Mouse (Mus musculus): Measurements from ENCODE around the gene Map4.

Map4 gene

GRCm38 (mm10) chr9:109931257-109932171 is at the start of gene Map4:
Gene Map4, plus strand, starts transcription at chr9:109931460.
- DNase-seq (ENCODE audit: low read depth in 1 of 2, low spot score in 2 of 2), result peak; percentile 91 to 94

DNA sequence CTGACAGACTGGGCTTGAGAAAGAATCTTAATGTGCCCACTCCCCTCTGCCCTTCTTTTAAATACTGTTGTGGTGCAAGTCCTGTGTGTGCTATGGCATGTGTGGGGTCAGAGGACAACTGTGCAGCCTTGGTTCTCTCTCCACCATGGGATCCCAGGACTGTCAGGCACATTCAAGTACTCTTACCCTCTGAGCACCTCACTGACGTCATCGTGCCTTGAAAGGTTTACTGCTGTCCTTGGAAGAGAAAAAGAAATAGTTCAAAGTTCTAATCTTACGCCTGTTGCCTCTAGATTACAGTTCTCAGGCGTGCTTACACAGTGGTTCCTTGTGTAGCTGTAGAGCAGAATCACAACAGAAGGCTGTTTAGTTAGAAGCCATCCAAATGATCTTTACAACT is 45.0 kb upstream of the Map4 start:
- DNase-seq (ENCODE audit: low read depth in 1 of 2, low spot score in 2 of 2), result no peak

- DNase-seq (ENCODE audit: low read depth in 1 of 2, low spot score in 2 of 2), result no peak
Observed at GRCm38 (mm10) chr9:109887321-109887720, 43.9 kb upstream of the Map4 start.

DNA sequence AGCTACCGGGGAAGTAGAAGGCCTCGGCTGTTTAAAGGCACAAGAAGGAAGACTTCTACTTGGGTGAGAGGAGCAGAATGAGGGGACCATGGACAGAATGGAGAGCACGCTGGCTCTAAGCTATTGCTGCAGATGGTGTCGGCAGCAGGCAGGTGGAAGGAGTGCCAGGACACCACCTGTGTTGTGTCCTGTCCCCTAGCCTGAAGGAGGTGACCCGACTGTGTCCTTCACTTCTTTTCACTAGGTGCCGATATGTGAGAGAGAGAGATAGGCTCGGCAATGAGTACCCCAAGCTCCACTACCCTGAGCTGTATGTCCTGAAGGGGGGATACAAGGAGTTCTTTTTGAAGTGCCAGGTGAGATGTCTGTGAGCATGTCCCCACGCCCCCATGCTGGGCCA is 39.8 kb upstream of the Map4 start:
- no peak for DNase-seq (ENCODE audit: low read depth in 1 of 2, low spot score in 2 of 2)

DNA sequence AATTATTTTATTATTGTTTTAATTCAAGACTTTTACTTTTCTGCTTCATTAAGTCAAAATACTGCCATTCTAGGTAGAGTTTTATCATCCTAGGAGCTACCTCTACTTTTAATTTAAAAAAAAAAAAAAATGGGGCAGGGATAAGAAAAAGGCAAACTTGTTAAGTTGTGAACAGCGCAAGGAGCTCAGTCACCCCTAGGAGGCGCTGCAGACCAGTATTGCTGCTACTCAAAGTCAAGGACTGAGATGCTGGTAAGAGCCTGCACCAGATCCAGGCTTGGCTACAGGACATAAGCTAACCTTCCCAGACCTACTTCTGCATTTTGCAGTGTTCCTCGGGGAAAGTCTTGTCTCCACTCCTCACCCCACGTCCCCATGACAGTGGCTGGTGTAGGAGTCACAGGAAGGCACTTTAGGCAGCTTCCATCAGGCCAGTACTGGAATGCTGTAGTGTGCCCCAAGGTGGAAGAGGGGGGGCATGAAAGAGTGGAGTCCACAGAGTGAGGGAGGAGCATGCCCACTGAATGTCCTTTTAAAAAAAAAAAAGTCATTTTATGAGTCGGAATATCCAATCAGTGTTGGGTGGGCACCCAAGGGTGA is 38.5 kb upstream of the Map4 start:
- DNase-seq (ENCODE audit: low read depth in 1 of 2, low spot score in 2 of 2), result peak in 1 of 2 experiments; percentile 66

GRCm38 (mm10) chr9:109894413-109895090 is 36.7 kb upstream of the Map4 start:
- peak in 1 of 2 experiments; percentile 21 for DNase-seq (ENCODE audit: low read depth in 1 of 2, low spot score in 2 of 2)

- DNase-seq (ENCODE audit: low read depth in 1 of 2, low spot score in 2 of 2), result no peak
Observed at GRCm38 (mm10) chr9:109895593-109895992, 35.7 kb upstream of the Map4 start.

GRCm38 (mm10) chr9:109896253-109897150 is 34.8 kb upstream of the Map4 start:
- no peak for DNase-seq (ENCODE audit: low read depth in 1 of 2, low spot score in 2 of 2)

- DNase-seq (ENCODE audit: low read depth in 1 of 2, low spot score in 2 of 2), result no peak
Observed at GRCm38 (mm10) chr9:109898027-109898426, 33.2 kb upstream of the Map4 start.

DNA sequence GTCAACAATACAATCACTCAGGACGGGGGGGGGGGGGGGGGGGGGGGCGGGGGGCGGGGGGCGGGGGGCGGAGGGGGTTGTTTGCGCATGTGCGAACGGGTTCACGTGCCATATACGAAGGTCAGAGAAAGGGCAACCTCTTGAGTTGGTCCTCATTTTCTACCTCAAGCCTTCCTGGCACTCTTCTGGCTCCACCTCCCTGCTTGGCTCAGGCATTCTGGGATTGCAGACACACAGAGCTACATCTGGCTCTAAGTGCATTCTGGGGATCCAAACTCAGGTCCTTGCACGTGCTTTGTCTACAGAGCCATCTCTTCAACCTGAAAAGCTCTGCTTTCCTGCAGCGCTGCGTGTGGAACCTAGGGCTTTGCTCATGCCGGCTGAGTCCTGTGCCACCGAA is 31.9 kb upstream of the Map4 start:
- DNase-seq (ENCODE audit: low read depth in 1 of 2, low spot score in 2 of 2), result no peak

- DNase-seq (ENCODE audit: low read depth in 1 of 2, low spot score in 2 of 2), result no peak
Observed at GRCm38 (mm10) chr9:109899774-109900173, 31.5 kb upstream of the Map4 start.

DNA sequence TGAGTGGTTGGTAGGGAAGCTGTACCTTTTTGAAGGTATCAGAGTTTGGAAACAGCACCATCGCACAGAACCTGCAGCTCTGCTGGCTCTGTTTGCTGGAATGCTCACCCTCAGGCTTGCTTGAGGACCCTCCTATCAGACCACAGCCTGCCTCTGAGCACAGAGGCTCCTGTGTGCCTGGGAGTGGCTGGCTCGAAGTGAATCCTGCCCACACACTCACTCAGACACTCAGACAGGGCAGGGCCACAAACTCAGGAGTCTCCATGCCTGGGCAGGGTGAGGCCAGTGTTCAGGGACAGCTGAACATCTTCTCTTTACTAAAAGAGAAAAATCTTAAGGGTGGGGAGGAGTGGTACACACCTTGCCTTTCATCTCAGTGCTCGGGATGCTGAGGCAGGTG is 30.7 kb upstream of the Map4 start:
- DNase-seq (ENCODE audit: low read depth in 1 of 2, low spot score in 2 of 2), result no peak

- DNase-seq (ENCODE audit: low read depth in 1 of 2, low spot score in 2 of 2), result no peak
Observed at GRCm38 (mm10) chr9:109902246-109902645, 29.0 kb upstream of the Map4 start.

GRCm38 (mm10) chr9:109902740-109903139 is 28.5 kb upstream of the Map4 start:
- no peak for DNase-seq (ENCODE audit: low read depth in 1 of 2, low spot score in 2 of 2)

DNA sequence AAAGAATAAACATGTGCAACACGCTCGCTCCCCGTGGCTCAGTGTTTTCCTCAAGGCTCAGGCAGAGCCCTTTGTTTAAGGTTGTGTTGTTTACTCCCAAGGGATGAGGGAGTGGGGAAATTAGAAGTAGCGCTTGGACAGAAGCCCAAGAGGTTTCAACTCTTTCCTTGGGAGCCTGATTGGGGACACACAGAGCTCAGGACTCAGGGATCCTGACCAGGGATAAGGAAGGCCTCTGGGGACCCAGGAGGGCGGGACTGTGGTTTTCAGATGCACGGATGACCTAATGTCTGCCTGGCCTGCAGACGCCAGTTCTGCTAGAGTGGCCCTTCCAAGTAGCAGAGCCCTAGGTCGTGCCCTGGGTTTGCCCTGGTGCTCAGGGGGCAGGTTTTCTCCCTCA is 24.0 kb upstream of the Map4 start:
- no peak for DNase-seq (ENCODE audit: low read depth in 1 of 2, low spot score in 2 of 2)

DNA sequence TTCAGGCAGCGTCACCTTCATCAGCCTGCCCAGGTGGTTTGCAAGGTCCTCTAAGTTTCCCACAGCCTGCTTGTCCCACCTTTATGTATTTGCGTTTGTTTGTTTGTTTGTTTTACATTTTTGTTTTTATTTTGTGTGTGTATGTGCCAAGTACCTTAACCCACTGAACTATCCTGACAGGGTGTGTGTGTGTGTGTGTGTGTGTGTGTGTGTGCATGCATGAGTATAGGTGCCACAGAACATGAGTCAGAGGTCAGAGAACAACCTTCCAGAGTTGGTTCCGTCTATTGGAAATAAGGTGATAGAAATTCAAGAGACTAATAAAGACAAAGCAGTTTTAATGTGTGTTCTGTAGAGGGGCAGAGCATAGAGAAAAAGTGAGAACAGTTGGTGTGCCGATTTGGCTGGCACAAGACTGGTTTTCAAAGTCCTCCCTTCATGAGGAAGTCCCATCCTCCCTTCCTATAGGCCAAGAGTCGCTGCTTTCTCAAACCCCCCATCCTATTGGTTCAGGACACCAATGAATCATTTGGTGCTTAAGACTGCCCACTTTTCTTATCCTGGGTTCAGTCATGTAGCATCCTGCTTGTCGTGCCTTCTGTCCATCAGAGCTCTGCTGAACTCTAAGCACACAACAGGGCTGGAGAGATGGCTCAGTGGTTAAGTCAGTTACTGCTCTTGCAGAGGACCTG is 23.3 kb upstream of the Map4 start:
- DNase-seq (ENCODE audit: low read depth in 1 of 2, low spot score in 2 of 2), result no peak

GRCm38 (mm10) chr9:109909102-109909501 is 22.2 kb upstream of the Map4 start:
- DNase-seq (ENCODE audit: low read depth in 1 of 2, low spot score in 2 of 2), result no peak

- no peak for DNase-seq (ENCODE audit: low read depth in 1 of 2, low spot score in 2 of 2)
Observed at GRCm38 (mm10) chr9:109909926-109910325, 21.3 kb upstream of the Map4 start.

GRCm38 (mm10) chr9:109911779-109912178 is 19.5 kb upstream of the Map4 start:
- no peak for DNase-seq (ENCODE audit: low read depth in 1 of 2, low spot score in 2 of 2)

DNA sequence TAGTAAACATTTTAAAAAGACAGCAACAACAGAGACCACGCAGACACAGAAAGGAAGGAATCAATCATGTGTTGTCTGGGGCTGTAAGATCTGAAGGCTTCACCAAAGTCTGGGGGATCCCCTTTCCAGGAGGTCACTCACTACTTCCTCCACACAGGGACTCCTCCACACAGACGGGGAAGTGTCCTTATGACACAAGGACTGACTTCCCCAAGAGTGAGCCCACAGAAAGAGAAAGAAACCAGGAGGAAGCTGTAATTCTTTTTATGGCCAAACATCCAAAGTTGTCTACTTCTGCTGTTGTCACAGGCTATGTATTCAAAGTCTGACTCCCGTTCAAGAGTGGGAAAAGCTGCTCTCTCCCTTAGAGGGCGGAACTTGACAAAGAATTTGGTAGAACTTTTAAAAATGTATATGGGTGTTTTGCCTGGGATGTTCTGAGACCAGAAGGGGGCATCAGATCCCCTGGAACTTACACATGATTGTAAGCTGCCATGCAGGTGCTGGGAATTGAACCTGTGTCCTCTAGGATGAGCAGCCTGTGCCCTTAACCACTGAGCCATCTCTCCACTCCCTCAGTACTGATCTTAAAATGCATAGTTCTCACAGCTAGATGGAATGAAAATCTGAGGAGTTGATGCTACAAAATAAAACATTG is 16.9 kb upstream of the Map4 start:
- peak; percentile 53 to 54 for DNase-seq (ENCODE audit: low read depth in 1 of 2, low spot score in 2 of 2)
